Mouse (Mus musculus) megakaryocyte progenitor cell, adult 5-6 weeks (primary cell): ENCODE data around the gene Gm10471. TPM values are rescaled to one million over a fixed set of nuclear protein-coding genes. Genes with fewer than 3 reads are reported as not detected.
"Not testable (repeated sequence)": the region's sequence is repeated elsewhere in the genome, so short reads cannot be mapped to it uniquely, and the experiment has no call there.

Experiments used
- ATAC-seq: replicated peaks from 2 replicates; pipeline ENCODE4 v1.8.0; 2016; ENCODE audit warnings: mild to moderate bottlenecking, moderate TSS enrichment, inconsistent platforms; ENCODE audit not compliant: poor library complexity
- total RNA-seq, 2 experiments: library from RNA; stranded (forward) in 1 of 2; stranded (reverse) in 1 of 2; fragments of 157-497, 149-512 nt in 1 of 2; fragments of 200-1000 nt in 1 of 2; gene quantifications; 2 replicates each; pipeline versions ENCODE4 v1.2.3 to v1.2.4; 2015 to 2017

Gm10471 gene
- total RNA-seq (2015) (not detected in 2 replicates), total RNA-seq (2017) (not detected in 2 replicates)

DNA sequence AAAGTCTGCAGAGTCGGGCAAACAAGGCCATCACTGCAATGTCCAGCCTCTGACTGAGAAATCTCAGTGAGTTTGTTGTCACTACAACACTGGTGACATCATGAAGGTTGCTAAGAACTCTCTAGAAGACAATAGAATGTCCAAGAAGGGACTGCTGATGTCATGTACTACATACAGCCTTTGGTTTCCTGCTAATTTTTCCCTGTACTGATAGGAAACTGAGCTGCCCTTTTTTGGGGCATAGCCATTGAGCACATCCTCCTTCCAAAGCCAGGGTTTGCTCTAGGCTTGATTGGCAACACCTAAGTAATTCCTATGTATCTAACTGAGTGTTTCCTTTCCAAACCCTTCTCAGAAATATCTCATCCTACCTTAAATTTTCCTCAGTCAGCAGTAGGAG, at the start of gene Gm10471:
TSS of gene Gm10471 (minus strand) at position 101 of the 400 bp plus-strand sequence.
- ATAC-seq = not testable (repeated sequence)

DNA sequence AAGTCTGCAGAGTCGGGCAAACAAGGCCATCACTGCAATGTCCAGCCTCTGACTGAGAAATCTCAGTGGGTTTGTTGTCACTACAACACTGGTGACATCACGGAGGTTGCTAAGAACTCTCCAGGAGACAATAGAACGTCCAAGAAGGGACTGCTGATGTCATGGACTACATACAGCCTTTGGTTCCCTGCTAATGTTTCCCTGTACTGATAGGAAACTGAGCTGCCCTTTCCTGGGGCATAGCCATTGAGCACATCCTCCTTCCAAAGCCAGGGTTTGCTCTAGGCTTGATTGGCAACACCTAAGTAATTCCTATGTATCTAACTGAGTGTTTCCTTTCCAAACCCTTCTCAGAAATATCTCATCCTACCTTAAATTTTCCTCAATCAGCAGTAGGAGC, 32.2 kb upstream of the Gm10471 start, which contains the start of gene Gm10220:
TSS of gene Gm10220 (minus strand) at position 101 of the 400 bp plus-strand sequence.
- not testable (repeated sequence) for ATAC-seq

DNA sequence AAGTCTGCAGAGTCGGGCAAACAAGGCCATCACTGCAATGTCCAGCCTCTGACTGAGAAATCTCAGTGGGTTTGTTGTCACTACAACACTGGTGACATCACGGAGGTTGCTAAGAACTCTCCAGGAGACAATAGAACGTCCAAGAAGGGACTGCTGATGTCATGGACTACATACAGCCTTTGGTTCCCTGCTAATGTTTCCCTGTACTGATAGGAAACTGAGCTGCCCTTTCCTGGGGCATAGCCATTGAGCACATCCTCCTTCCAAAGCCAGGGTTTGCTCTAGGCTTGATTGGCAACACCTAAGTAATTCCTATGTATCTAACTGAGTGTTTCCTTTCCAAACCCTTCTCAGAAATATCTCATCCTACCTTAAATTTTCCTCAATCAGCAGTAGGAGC, 16.2 kb upstream of the Gm10471 start, which contains the start of gene 5031410I06Rik:
TSS of gene 5031410I06Rik (minus strand) at position 101 of the 400 bp plus-strand sequence.
- ATAC-seq = not testable (repeated sequence)

DNA sequence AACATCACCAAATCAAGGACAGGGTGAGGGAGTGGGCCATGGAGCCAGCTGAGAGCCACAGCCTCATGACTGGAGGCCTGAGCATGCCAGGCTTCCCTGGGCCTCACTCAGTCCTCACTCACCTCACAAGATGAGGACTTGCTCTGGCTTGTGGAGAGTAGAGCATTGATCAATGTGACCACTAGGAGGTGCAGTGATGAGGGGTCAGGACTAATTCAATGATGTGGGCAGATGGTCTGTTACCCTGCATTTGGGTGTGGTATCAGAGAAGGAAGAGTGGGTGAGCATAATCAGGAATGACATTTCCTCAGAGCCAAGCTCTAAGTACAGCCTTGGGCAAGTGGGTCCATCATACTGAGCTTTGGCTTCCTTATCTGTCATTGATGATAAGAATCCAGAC, 10.1 kb downstream of the Gm10471 start:
- not testable (repeated sequence) for ATAC-seq

DNA sequence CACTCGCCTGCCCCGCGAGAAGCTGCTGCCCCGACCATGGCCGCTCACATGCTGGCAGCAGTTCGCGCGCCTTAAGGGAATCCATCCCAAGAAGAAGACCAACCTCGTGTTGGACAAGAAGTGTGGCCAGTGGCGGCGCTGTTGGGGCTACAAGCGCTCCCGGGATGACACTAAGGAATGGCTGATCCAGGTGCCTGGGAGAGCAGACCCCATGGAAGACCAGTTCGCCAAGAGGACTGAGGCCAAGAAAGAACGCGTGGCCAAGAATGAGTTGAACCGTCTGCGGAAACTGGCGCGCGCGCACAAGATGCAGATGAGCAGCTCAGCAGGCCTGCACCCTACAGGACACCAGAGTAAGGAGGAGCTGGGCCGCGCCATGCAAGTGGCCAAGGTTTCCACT, 18.4 kb downstream of the Gm10471 start:
- no peak for ATAC-seq

DNA sequence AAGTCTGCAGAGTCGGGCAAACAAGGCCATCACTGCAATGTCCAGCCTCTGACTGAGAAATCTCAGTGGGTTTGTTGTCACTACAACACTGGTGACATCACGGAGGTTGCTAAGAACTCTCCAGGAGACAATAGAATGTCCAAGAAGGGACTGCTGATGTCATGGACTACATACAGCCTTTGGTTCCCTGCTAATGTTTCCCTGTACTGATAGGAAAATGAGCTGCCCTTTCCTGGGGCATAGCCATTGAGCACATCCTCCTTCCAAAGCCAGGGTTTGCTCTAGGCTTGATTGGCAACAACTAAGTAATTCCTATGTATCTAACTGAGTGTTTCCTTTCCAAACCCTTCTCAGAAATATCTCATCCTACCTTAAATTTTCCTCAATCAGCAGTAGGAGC, 30.6 kb downstream of the Gm10471 start, which contains the start of gene Gm7347:
TSS of gene Gm7347 (minus strand) at position 101 of the 400 bp plus-strand sequence.
- ATAC-seq = not testable (repeated sequence)

DNA sequence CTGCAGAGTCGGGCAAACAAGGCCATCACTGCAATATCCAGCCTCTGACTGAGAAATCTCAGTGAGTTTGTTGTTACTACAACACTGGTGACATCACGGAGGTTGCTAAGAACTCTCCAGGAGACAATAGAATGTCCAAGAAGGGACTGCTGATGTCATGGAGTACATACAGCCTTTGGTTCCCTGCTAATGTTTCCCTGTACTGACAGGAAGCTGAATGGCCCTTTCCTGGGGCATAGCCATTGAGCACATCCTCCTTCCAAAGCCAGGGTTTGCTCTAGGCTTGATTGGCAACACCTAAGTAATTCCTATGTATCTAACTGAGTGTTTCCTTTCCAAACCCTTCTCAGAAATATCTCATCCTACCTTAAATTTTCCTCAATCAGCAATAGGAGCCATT, 49.6 kb downstream of the Gm10471 start, which contains the start of gene Speer4a:
TSS of gene Speer4a (minus strand) at position 101 of the 400 bp plus-strand sequence.
- not testable (repeated sequence) for ATAC-seq

Other genes with a start within 250 kb of the Gm10471 start
- not detected in 2 replicates for gene Gm21663, start 146.9 kb downstream of the Gm10471 start, total RNA-seq (2015)
- gene Gm21663, start 146.9 kb downstream of the Gm10471 start, total RNA-seq (2017) = not detected in 2 replicates
- gene Gm21671, start 134.9 kb downstream of the Gm10471 start, total RNA-seq (2015) = not detected in 2 replicates
- not detected in 2 replicates for gene Gm21671, start 134.9 kb downstream of the Gm10471 start, total RNA-seq (2017)
- not detected in 2 replicates for gene Gm21680, start 116.6 kb downstream of the Gm10471 start, total RNA-seq (2015)
- not detected in 2 replicates for gene Gm21680, start 116.6 kb downstream of the Gm10471 start, total RNA-seq (2017)
- gene Gm21698, start 100.6 kb downstream of the Gm10471 start, total RNA-seq (2015) = not detected in 2 replicates
- gene Gm21698, start 100.6 kb downstream of the Gm10471 start, total RNA-seq (2017) = not detected in 2 replicates
- not detected in 2 replicates for gene Gm1979, start 84.5 kb downstream of the Gm10471 start, total RNA-seq (2015)
- gene Gm1979, start 84.5 kb downstream of the Gm10471 start, total RNA-seq (2017) = not detected in 2 replicates
- gene Gm5862, start 66.4 kb downstream of the Gm10471 start, total RNA-seq (2015) = not detected in 2 replicates
- gene Gm5862, start 66.4 kb downstream of the Gm10471 start, total RNA-seq (2017) = not detected in 2 replicates
- gene Speer4a, start 49.7 kb downstream of the Gm10471 start, total RNA-seq (2015) = not detected in 2 replicates
- not detected in 2 replicates for gene Speer4a, start 49.7 kb downstream of the Gm10471 start, total RNA-seq (2017)
- not detected in 2 replicates for gene Gm7347, start 30.7 kb downstream of the Gm10471 start, total RNA-seq (2015)
- not detected in 2 replicates for gene Gm7347, start 30.7 kb downstream of the Gm10471 start, total RNA-seq (2017)
- not detected in 2 replicates for gene 5031410I06Rik, start 16.1 kb upstream of the Gm10471 start, total RNA-seq (2015)
- gene 5031410I06Rik, start 16.1 kb upstream of the Gm10471 start, total RNA-seq (2017) = not detected in 2 replicates
- gene Gm10220, start 32.1 kb upstream of the Gm10471 start, total RNA-seq (2015) = not detected in 2 replicates
- not detected in 2 replicates for gene Gm10220, start 32.1 kb upstream of the Gm10471 start, total RNA-seq (2017)
- gene Gm7361, start 168.4 kb upstream of the Gm10471 start, total RNA-seq (2015) = not detected in 2 replicates
- not detected in 2 replicates for gene Gm7361, start 168.4 kb upstream of the Gm10471 start, total RNA-seq (2017)